Mouse (Mus musculus): ENCODE results near the gene Ttc37. TPM values are rescaled to one million over a fixed set of nuclear protein-coding genes. Genes with fewer than 3 reads are reported as not detected.
A peak's percentile ranks its signal among the peaks of the same experiment; 100 is the strongest.

Gene Ttc37
- total RNA-seq, 2 experiments from 2014 or later, result 19.8 to 22.2 TPM

GRCm38 (mm10) chr13:76189190-76189589 lies 90.7 kb downstream of the Ttc37 start:
- H3K27ac ChIP-seq, result peak overlapping the region; percentile 76
- H3K4me3 ChIP-seq, result no peak overlapping the region
- no peak for TF ChIP-seq CTCF (conservative IDR thresholded peaks at IDR 0.05)
- peak; percentile 73 to 82 for DNase-seq (ENCODE audit: low spot score in 2 of 2)

- TF ChIP-seq CTCF (conservative IDR thresholded peaks at IDR 0.05), result no peak
- H3K27ac ChIP-seq, result peak overlapping the region; percentile 76
- H3K4me3 ChIP-seq, result no peak overlapping the region
- DNase-seq (ENCODE audit: low spot score in 2 of 2), result no peak
These were observed 91.7 kb downstream of the Ttc37 start for GRCm38 (mm10) chr13:76190273-76190672.

GRCm38 (mm10) chr13:76194937-76195336 lies 96.4 kb downstream of the Ttc37 start:
- H3K27ac ChIP-seq, result peak overlapping the region; percentile 77; the same call in 1 of the 2 replicates
- DNase-seq (ENCODE audit: low spot score in 2 of 2), result peak in 1 of 2 experiments; percentile 33
- H3K4me3 ChIP-seq, result no peak overlapping the region
- TF ChIP-seq CTCF (conservative IDR thresholded peaks at IDR 0.05), result no peak

GRCm38 (mm10) chr13:76195431-76196138 lies 97.1 kb downstream of the Ttc37 start:
- H3K27ac ChIP-seq, result no peak overlapping the region
- no peak for DNase-seq (ENCODE audit: low spot score in 2 of 2)
- no peak overlapping the region for H3K4me3 ChIP-seq

GRCm38 (mm10) chr13:76197297-76197848 lies 98.8 kb downstream of the Ttc37 start:
- no peak for TF ChIP-seq CTCF (conservative IDR thresholded peaks at IDR 0.05)
- no peak for DNase-seq (ENCODE audit: low spot score in 2 of 2)
- Histone ChIP-seq H3K27ac (no peak overlapping the region), H3K4me3 (no peak overlapping the region)

More at GRCm38 (mm10) chr13:76195431-76196138, 97.1 kb downstream of the Ttc37 start:
- no peak for TF ChIP-seq CTCF (conservative IDR thresholded peaks at IDR 0.05)

- H3K4me3 ChIP-seq, result no peak overlapping the region
- DNase-seq (ENCODE audit: low spot score in 2 of 2), result no peak
- no peak overlapping the region for H3K27ac ChIP-seq
- TF ChIP-seq CTCF (conservative IDR thresholded peaks at IDR 0.05), result no peak
These were observed 101.4 kb downstream of the Ttc37 start for GRCm38 (mm10) chr13:76199943-76200342.

- no peak for TF ChIP-seq CTCF (conservative IDR thresholded peaks at IDR 0.05)
- Histone ChIP-seq H3K27ac (no peak overlapping the region), H3K4me3 (no peak overlapping the region)
- no peak for DNase-seq (ENCODE audit: low spot score in 2 of 2)
These were observed 116.4 kb downstream of the Ttc37 start for GRCm38 (mm10) chr13:76214928-76215327.

GRCm38 (mm10) chr13:76215397-76215796 lies 116.9 kb downstream of the Ttc37 start:
- no peak overlapping the region for H3K4me3 ChIP-seq
- DNase-seq (ENCODE audit: low spot score in 2 of 2), result peak; percentile 35 to 55
- TF ChIP-seq CTCF (conservative IDR thresholded peaks at IDR 0.05), result peak; percentile 82
- no peak overlapping the region for H3K27ac ChIP-seq

Other genes starting within 250 kb of the Ttc37 start
- 10 to 100 TPM; 15.9 to 16.7 TPM for gene Rhobtb3, start 154.8 kb upstream of the Ttc37 start, total RNA-seq (2021)
- under 1 TPM in 1 of 2 experiments, not detected in 1; 0.46 TPM for gene Spata9, start 131.6 kb upstream of the Ttc37 start, total RNA-seq (2021)
- 10 to 100 TPM; 18.2 to 21.6 TPM for gene Rfesd, start 80.0 kb upstream of the Ttc37 start, total RNA-seq (2021)
- gene Gpr150, start 41.7 kb upstream of the Ttc37 start, total RNA-seq (2021), result 1 to 10 TPM; 1.6 to 2.2 TPM
- 1 to 10 TPM; 5.9 to 7.0 TPM for gene Arsk, start 74 bp upstream of the Ttc37 start, total RNA-seq (2021)
- gene Fam81b, start 206.3 kb downstream of the Ttc37 start, total RNA-seq (2021), result under 1 TPM in 1 of 2 experiments, not detected in 1; 0.31 TPM

All from layer of hippocampus, adult 2 months (tissue).